Mouse (Mus musculus): ENCODE measurements around the gene Dcun1d2. TPM values are rescaled to one million over a fixed set of nuclear protein-coding genes. Genes with fewer than 3 reads are reported as not detected.

Dcun1d2 gene
- polyA plus RNA-seq, 1 experiment, result 19.1 TPM

DNA sequence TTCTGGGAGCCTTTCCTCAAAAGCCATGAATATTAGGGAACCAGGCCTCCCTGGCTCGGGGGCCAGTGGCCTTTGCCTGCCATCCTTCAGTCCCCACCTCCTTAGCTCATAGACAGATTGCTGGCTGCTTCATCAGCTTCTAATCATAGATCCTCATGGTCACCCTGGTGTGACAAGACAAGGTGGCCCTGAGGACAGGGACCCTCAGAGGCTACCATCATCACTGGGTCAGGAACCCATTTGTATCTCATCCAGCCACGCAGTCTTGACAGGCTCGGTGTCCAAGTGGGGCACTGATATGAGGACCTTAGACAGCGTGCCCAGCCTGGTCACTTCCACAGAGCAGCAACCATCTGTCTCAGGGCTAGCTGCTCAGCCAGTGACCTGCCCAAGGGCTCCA, 57.5 kb downstream of the Dcun1d2 start:
- Histone ChIP-seq H3K27ac (ENCODE audit: insufficient read depth, low read length) (no peak overlapping the region), H3K4me1 (ENCODE audit: control insufficient read depth, insufficient read depth, low read length) (no peaks in the 10 kb centered on the region), H3K4me3 (ENCODE audit: insufficient read depth, low read length) (no peak overlapping the region)
- TF ChIP-seq CTCF (IDR thresholded peaks at IDR 0.05; ENCODE audit: borderline replicate concordance, insufficient read depth, low read length) (no peak), POLR2A (IDR thresholded peaks at IDR 0.05; ENCODE audit: low read depth, low read length) (no peak)

DNA sequence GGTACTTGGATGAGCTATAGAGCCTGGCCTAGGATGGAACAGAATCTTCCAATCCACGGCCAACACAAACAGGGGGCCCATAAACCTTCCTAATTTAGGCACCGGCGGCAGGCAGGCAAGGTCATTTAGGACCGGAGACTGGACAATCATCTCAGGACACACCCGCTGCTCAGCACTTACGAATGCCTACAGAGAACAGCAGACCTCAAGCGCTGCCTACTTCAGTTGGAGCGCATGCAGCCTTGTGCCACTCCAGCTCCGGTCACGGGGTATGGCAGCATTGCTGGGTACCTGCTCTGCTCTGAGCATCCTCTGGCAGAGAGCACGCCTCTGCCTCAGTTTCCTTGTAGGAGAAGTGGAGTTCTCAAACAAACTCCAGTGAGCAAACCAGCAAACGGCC, 58.1 kb downstream of the Dcun1d2 start:
- TF ChIP-seq POLR2A (IDR thresholded peaks at IDR 0.05; ENCODE audit: low read depth, low read length), result no peak
- Histone ChIP-seq H3K4me3 (ENCODE audit: insufficient read depth, low read length) (no peak overlapping the region), H3K27ac (ENCODE audit: insufficient read depth, low read length) (no peak overlapping the region), H3K4me1 (ENCODE audit: control insufficient read depth, insufficient read depth, low read length) (no peaks in the 10 kb centered on the region)

DNA sequence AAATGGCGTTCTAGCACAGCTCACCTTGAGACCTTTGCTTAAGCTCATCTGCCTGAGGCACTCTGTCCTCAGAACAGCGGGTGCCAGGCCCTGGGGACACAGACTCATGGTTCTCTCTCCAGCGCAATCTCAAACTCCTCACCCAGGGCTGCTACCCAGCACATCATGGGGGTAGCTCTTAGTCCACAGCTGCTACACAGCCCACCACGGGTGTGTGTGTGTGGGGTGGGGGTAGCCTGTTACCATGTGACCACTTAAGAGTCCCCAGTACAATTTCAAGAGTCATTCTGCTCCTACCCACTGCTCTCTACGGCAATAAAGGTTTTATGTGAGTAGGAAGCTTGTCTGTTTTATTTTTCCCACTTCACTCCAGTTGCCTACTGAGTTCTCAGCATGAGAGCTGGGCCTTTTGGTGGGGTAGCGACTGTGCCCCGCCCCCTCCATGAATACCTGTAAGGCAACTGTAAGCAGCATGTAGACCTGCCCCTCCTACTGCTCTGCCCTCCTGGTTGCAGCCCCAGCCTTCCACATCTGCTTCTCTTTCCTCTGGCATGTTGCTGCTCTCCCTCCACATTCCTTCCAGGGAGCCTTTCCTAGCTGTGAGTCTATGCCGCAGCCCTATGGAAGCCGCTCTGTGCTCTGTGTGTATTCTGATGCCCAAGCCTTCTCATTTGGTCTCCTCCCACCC, 58.9 kb downstream of the Dcun1d2 start:
- Histone ChIP-seq H3K27ac (ENCODE audit: insufficient read depth, low read length) (no peak overlapping the region), H3K4me1 (ENCODE audit: control insufficient read depth, insufficient read depth, low read length) (no peaks in the 10 kb centered on the region), H3K4me3 (ENCODE audit: insufficient read depth, low read length) (no peak overlapping the region)
- TF ChIP-seq POLR2A (IDR thresholded peaks at IDR 0.05; ENCODE audit: low read depth, low read length), result no peak
- TF ChIP-seq CTCF (IDR thresholded peaks at IDR 0.05; ENCODE audit: borderline replicate concordance, insufficient read depth, low read length), result no peak

DNA sequence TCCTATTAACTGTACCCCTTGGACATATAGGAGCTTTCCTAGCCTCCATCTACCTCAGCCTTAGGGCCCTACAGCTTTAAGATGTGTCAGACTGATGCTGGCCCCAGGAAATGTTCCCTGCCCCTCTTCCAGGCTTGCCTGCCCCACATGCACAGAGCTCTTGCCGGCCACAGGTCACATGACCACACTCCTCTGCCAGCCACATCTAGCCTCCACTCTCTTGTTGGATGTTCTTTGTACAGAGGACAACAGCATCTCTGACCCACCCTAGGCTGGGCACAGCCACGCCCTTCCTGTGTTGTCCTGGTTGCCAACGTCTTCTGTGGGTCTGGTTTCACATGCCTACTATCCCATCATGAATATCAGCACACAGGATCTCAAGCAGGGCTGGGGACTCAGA, 60.7 kb downstream of the Dcun1d2 start:
- no peak overlapping the region for H3K4me3 ChIP-seq (ENCODE audit: insufficient read depth, low read length)
- no peak for TF ChIP-seq CTCF (IDR thresholded peaks at IDR 0.05; ENCODE audit: borderline replicate concordance, insufficient read depth, low read length)
- TF ChIP-seq POLR2A (IDR thresholded peaks at IDR 0.05; ENCODE audit: low read depth, low read length), result no peak
- no peak overlapping the region for H3K27ac ChIP-seq (ENCODE audit: insufficient read depth, low read length)
- no peaks in the 10 kb centered on the region for H3K4me1 ChIP-seq (ENCODE audit: control insufficient read depth, insufficient read depth, low read length)

DNA sequence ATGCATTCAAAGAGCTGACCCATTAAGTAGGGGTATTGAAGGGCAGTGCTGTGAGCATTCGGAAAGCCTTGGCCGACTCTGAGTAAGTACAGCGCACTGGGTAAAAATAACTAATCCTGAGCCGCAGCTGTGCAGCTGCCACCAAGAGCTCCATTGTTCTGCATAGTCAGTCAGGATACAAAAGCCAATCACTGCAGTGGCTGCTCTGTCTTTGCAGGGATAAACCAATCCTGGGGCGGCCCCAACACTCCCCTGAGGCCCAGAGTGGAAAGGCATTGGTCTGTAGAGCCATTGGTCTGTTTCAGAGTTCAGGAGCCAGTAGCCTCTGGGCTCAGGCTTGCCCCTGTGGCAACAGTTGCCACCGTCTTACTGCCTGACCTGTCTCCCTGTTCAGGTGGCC, 61.6 kb downstream of the Dcun1d2 start:
- TF ChIP-seq CTCF (IDR thresholded peaks at IDR 0.05; ENCODE audit: borderline replicate concordance, insufficient read depth, low read length) (no peak), POLR2A (IDR thresholded peaks at IDR 0.05; ENCODE audit: low read depth, low read length) (no peak)
- H3K4me3 ChIP-seq (ENCODE audit: insufficient read depth, low read length), result no peak overlapping the region
- H3K4me1 ChIP-seq (ENCODE audit: control insufficient read depth, insufficient read depth, low read length), result no peaks in the 10 kb centered on the region
- H3K27ac ChIP-seq (ENCODE audit: insufficient read depth, low read length), result no peak overlapping the region

DNA sequence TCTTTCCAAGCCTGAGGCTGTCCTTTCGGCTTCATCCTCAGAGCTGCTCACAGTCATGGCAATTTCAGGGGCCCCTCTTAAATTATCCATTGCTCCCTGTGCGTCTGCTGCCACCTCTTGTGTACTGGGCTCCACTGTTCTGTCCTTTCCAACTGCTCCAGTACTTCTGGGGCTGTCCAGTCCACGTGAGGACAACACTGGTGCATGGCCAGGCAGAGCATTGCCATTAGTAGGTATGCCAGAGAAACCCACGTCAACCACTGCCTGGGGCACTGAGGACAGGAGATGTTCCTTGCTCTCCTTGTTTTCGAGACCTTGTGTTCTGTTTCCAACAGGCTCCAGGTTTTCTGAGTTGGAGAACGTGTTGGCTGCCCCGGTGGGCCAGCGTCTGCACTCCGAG, 63.5 kb downstream of the Dcun1d2 start:
- Histone ChIP-seq H3K4me1 (ENCODE audit: control insufficient read depth, insufficient read depth, low read length) (no peaks in the 10 kb centered on the region), H3K27ac (ENCODE audit: insufficient read depth, low read length) (no peak overlapping the region), H3K4me3 (ENCODE audit: insufficient read depth, low read length) (no peak overlapping the region)
- no peak for TF ChIP-seq POLR2A (IDR thresholded peaks at IDR 0.05; ENCODE audit: low read depth, low read length)
- no peak for TF ChIP-seq CTCF (IDR thresholded peaks at IDR 0.05; ENCODE audit: borderline replicate concordance, insufficient read depth, low read length)

DNA sequence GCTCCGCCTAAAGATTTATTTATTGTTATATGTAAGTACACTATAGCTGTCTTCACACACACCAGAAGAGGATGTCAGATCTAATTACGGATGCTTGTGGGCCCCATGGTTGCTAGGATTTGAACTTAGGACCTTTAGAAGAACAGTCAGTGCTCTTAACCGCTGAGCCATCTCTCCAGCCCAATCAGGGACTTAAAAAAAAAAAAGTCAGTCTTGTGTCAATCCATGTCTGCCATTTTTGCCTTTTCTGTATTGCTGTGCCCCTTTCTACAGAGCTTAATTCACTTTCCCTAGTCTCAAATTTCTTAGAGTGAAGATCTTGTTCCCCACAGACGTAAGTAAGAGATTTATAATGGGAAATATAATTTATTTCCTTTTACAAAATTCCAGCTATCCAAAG, 69.5 kb downstream of the Dcun1d2 start:
- no peak overlapping the region for H3K27ac ChIP-seq (ENCODE audit: insufficient read depth, low read length)
- TF ChIP-seq CTCF (IDR thresholded peaks at IDR 0.05; ENCODE audit: borderline replicate concordance, insufficient read depth, low read length), result no peak
- no peak for TF ChIP-seq POLR2A (IDR thresholded peaks at IDR 0.05; ENCODE audit: low read depth, low read length)
- no peaks in the 10 kb centered on the region for H3K4me1 ChIP-seq (ENCODE audit: control insufficient read depth, insufficient read depth, low read length)
- H3K4me3 ChIP-seq (ENCODE audit: insufficient read depth, low read length), result no peak overlapping the region

DNA sequence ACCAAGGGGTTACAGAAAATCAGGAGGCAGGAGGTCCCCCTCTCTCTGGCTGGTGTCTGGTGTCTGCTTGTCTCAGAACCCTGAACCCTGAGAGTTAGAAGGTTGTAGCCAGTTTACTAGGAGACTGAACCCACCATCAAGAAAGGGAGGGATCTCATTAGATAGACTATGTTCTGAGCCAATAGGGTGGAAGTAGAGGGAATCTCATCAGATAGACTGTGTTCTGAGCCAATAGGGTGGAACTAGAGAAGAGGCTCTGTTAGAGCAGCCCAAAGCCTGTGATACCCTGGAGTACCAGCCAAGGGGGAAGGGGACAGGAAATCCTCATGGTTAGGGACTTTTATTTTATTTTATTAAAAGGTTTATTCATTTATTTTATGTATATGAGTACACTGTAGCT, 69.9 kb downstream of the Dcun1d2 start:
- Histone ChIP-seq H3K4me1 (ENCODE audit: control insufficient read depth, insufficient read depth, low read length) (no peaks in the 10 kb centered on the region), H3K4me3 (ENCODE audit: insufficient read depth, low read length) (no peak overlapping the region), H3K27ac (ENCODE audit: insufficient read depth, low read length) (no peak overlapping the region)
- no peak for TF ChIP-seq POLR2A (IDR thresholded peaks at IDR 0.05; ENCODE audit: low read depth, low read length)
- no peak for TF ChIP-seq CTCF (IDR thresholded peaks at IDR 0.05; ENCODE audit: borderline replicate concordance, insufficient read depth, low read length)

DNA sequence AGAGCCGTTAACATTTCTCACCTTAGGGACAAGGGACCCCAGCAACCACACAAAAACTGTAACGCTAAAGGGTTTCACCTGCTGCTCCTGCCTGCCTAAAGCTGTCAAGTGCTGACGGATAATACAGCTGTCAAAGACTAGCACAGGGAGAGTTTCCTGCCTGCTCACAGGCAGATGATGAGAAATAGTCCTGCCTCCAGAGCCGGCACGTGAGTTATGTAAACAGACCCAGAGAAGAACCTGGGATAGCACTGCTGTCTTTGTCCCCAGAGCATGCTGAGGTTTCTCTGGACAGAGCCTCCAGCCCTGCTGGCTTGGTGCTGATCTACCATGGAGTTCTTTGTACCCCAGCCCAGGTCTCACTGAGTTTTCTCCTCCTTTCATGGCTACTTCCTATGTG, 70.8 kb downstream of the Dcun1d2 start:
- Histone ChIP-seq H3K4me3 (ENCODE audit: insufficient read depth, low read length) (no peak overlapping the region), H3K4me1 (ENCODE audit: control insufficient read depth, insufficient read depth, low read length) (no peaks in the 10 kb centered on the region; the same call in 1 of the 2 replicates), H3K27ac (ENCODE audit: insufficient read depth, low read length) (no peak overlapping the region)
- TF ChIP-seq CTCF (IDR thresholded peaks at IDR 0.05; ENCODE audit: borderline replicate concordance, insufficient read depth, low read length), result no peak
- TF ChIP-seq POLR2A (IDR thresholded peaks at IDR 0.05; ENCODE audit: low read depth, low read length), result no peak

DNA sequence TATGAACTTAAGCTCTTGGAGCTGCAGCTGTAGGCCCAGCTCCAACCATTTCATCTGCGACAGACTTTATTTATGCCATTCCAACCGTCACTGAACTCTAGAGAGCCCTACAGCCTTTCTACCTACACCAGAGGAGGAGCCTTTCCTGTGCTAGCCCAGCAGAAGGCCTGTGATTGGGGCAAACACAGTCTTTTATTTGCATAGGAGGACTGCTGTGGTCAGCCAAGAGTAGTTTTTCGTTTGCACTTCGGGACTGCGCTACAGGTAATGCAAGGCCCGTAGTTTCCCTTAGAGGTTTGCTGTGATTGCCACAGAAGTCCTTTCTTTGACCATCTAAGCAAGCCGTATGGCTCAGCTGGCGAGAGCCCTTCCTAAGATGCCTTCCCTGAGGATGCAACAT, 71.5 kb downstream of the Dcun1d2 start:
- no peak overlapping the region for H3K27ac ChIP-seq (ENCODE audit: insufficient read depth, low read length)
- no peak overlapping the region for H3K4me3 ChIP-seq (ENCODE audit: insufficient read depth, low read length)
- no peaks in the 10 kb centered on the region; the same call in 1 of the 2 replicates for H3K4me1 ChIP-seq (ENCODE audit: control insufficient read depth, insufficient read depth, low read length)
- TF ChIP-seq POLR2A (IDR thresholded peaks at IDR 0.05; ENCODE audit: low read depth, low read length) (no peak), CTCF (IDR thresholded peaks at IDR 0.05; ENCODE audit: borderline replicate concordance, insufficient read depth, low read length) (no peak)

Measured in embryonic fibroblast, embryonic 13.5 days (primary cell).